Mouse (Mus musculus) left cerebral cortex, adult 11 months (tissue): ENCODE data around the gene Larp1b.

Experiments
- DNase-seq: peaks from one replicate; pipeline ENCODE4 v3.0.0; 2022; ENCODE audit warnings: low spot score

Gene Larp1b

DNA sequence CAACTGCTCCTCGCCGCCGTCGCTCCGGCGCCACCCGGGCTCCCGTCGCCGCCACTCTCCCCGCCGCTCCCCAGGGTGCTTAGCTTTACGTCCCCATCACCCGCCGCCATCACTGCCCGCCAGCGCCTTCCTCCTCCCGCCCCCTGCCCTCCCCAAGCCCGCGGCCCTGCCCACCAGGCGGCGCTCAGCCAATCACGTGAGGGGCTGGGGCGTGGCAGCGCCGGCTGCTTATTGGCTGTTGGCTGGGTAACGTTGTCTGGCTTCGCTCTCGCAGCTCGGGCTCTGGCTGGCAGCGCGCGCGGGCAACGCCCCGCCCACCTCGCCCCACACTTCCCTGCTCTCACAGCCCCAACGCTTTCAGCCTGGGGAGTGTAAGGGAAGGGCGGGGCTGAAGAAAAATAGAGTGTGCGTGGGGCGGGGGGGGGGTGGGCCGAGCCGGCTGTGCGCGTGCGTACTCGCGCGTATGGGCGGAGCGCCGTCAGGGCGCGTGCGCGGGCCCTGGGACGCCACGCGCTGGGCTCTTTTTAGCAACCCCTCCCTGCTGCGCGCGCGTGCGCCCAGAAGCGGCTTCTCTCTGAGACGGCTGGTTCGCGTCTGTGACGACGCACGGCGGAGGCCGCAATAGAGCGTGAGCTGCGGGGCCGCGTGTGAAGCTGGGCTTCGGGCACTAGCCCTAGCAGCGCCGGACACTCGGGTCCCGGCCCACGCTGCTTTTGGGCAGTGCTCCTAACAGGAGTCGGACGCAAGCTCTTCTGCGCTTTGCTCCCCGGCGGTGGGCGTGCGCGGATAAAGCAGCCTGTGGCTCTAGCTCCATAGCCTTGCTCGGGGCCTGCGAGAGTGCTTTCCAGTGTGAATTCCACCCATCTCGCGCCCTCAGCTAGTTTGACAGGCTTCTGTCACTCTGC, 133.5 kb downstream of the Larp1b start, which contains the start of gene Pgrmc2:
Pgrmc2 (minus strand) TSS at position 162 of the 905 bp plus-strand sequence.
- peak; percentile 98 for DNase-seq

DNA sequence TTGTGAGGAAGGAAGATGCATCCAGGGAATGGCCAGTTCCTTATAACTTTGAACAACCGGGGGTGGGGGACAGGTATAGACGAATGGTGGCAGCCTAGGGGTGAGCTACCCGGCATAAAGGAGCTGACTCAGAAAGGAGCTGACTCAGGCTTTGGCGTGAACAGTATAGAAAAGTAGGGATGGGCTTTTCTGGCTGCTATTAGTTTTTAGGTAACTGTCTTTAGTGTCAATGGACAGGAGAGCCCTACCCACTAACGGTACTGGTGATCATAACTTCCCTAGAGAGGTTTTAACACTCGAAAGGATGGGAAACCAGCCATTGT, 134.1 kb downstream of the Larp1b start:
- no peak for DNase-seq

DNA sequence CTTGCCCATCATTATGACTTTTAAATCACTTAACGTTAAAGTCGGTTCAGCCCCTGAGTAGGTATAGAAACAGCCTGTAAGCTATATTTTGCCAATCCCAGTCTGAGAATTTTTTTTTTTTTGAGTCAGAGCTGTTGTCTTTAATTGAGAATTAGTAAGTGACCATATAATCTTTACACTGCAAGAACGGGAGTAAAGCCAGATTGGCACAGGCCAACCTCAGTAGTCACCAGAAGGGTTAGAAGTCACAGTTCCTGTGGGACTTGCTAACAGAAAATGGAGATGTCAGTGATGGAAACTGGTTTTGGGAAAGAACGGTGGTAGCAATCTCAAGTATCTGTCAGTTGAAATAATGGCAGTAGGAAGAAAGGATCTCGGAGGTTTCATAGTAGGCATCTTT, 134.8 kb downstream of the Larp1b start:
- no peak for DNase-seq

DNA sequence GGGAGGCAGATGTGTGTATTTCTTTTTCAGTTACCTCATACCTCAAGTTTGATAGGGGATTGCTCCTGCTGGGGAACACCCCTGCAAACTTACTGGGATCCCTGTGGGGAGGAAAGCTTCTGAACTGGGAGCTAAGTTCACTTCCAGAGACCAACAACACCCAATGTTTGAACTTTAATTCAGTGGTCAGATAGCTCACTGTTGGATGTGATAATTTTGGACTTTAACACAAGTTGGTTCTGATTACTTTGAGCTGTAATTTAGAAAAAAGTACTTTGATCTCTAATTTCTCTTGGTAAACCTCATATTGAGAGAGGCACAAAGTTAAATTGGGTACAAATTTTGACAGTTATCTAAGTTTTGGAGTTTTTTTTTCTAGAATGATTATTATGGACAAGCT, 137.4 kb downstream of the Larp1b start:
- DNase-seq, result no peak
